Mouse (Mus musculus): ENCODE results near the gene Gm44503.

GRCm38 (mm10) chr9:73039222-73039945 is 80.7 kb downstream of the Gm44503 start:
- no peak for TF ChIP-seq CTCF (IDR thresholded peaks at IDR 0.05; ENCODE audit: control insufficient read depth, insufficient read depth, insufficient replicate concordance, low read depth, low read length)
- peak; percentile 73 for TF ChIP-seq POLR2A (IDR thresholded peaks at IDR 0.05; ENCODE audit: control insufficient read depth, low read depth, low read length)

Measured in testis, adult 2 months (tissue).